Mouse (Mus musculus) hindbrain, embryonic 11.5 days (tissue): ENCODE measurements around the gene 0610009B22Rik. TPM values are rescaled to one million over a fixed set of nuclear protein-coding genes. Genes with fewer than 3 reads are reported as not detected.
"Not testable (repeated sequence)": the region's sequence is repeated elsewhere in the genome, so short reads cannot be mapped to it uniquely, and the experiment has no call there.

ENCODE experiments used
- ATAC-seq: fragments of 200-750 bp; cut with Nextera tagmentation; 2 replicates; pipeline ENCODE4 v1.8.0; 2017; ENCODE audit warnings: mild to moderate bottlenecking, moderate TSS enrichment, moderate library complexity; ENCODE audit not compliant: low FRiP score
- DNase-seq: peaks from one replicate; pipeline ENCODE4 v3.0.0-alpha.2; 2015; ENCODE audit warnings: low spot score
- H3K27ac ChIP-seq: fragments of 300-500 bp; sonication (generic); 2 replicates; pipeline ENCODE4 v1.5.1; 2014; ENCODE audit warnings: mild to moderate bottlenecking, low read depth, low read length
- H3K27me3 ChIP-seq: fragments of 300-500 bp; sonication (generic); 2 replicates; pipeline ENCODE4 v1.6.1; 2014; ENCODE audit warnings: mild to moderate bottlenecking, low read length, moderate library complexity, mixed read lengths; ENCODE audit not compliant: control insufficient read depth, insufficient read depth
- H3K36me3 ChIP-seq: fragments of 300-500 bp; sonication (generic); 2 replicates; pipeline ENCODE4 v1.6.1; 2014; ENCODE audit warnings: mild to moderate bottlenecking, low read length, moderate library complexity, mixed read lengths; ENCODE audit not compliant: control insufficient read depth, insufficient read depth
- H3K4me1 ChIP-seq: fragments of 300-500 bp; sonication (generic); replicated peaks from 2 replicates; pipeline ENCODE4 v1.6.1; 2014; ENCODE audit warnings: low read length, mixed read lengths; ENCODE audit not compliant: control insufficient read depth, insufficient read depth
- H3K4me2 ChIP-seq: fragments of 300-500 bp; sonication (generic); replicated peaks from 2 replicates; pipeline ENCODE4 v1.6.1; 2014; ENCODE audit warnings: mild to moderate bottlenecking, low read depth, low read length
- H3K4me3 ChIP-seq: fragments of 300-500 bp; sonication (generic); 2 replicates; pipeline ENCODE4 v1.5.1; 2014; ENCODE audit warnings: low read depth, low read length
- H3K9ac ChIP-seq: fragments of 300-500 bp; sonication (generic); 2 replicates; pipeline ENCODE4 v1.6.1; 2014; ENCODE audit warnings: low read depth, low read length
- H3K9me3 ChIP-seq: fragments of 300-500 bp; sonication (generic); 2 replicates; pipeline ENCODE4 v1.6.1; 2016; ENCODE audit warnings: low read length; ENCODE audit not compliant: control insufficient read depth
- WGBS: fragments of 180-500 bp; shearing (Covaris S2); extraction: QIAGEN DNeasy Blood & Tissue Kit; methylation state at CpG from one replicate; pipeline ENCODE4 v1.1.7; 2014; 5-methylcytosine and 5-hydroxymethylcytosine counted together
- polyA plus RNA-seq: library from polyadenylated mRNA; unstranded; fragments of >200 nt; fragmentation: Nextera tagmentation; extraction: Ambion mirVana; gene quantifications from 2 replicates; pipeline ENCODE4 v1.2.1, GENCODE M21; 2014

The 0610009B22Rik gene
- polyA plus RNA-seq, 1 experiment from 2014 or later: 110 TPM

GRCm38 (mm10) chr11:51671376-51671775 is 17.3 kb downstream of the 0610009B22Rik start:
- H3K9ac ChIP-seq: no peak overlapping the region
- no peaks in the 10 kb centered on the region for H3K36me3 ChIP-seq
- ATAC-seq (no peak), DNase-seq (no peak)
- 79% methylated on average over 2 of the region's 2 CpGs for WGBS
- no peaks in the 10 kb centered on the region for H3K9me3 ChIP-seq
- H3K4me1 ChIP-seq: no peaks in the 10 kb centered on the region
- H3K27me3 ChIP-seq: no peaks in the 10 kb centered on the region
- no peak overlapping the region for H3K27ac ChIP-seq
- H3K4me2 ChIP-seq: no peak overlapping the region
- no peak overlapping the region for H3K4me3 ChIP-seq

- no peaks in the 10 kb centered on the region for H3K4me1 ChIP-seq
- DNase-seq (no peak), ATAC-seq (no peak)
- H3K4me3 ChIP-seq: no peak overlapping the region
- no peaks in the 10 kb centered on the region for H3K36me3 ChIP-seq
- 99% methylated on average over 7 of the region's 7 CpGs for WGBS
- no peak overlapping the region for H3K9ac ChIP-seq
- H3K27me3 ChIP-seq: no peaks in the 10 kb centered on the region
- no peaks in the 10 kb centered on the region for H3K9me3 ChIP-seq
- H3K27ac ChIP-seq: no peak overlapping the region
- no peak overlapping the region for H3K4me2 ChIP-seq
Measured at GRCm38 (mm10) chr11:51670846-51671245, 17.8 kb downstream of the 0610009B22Rik start.

DNA sequence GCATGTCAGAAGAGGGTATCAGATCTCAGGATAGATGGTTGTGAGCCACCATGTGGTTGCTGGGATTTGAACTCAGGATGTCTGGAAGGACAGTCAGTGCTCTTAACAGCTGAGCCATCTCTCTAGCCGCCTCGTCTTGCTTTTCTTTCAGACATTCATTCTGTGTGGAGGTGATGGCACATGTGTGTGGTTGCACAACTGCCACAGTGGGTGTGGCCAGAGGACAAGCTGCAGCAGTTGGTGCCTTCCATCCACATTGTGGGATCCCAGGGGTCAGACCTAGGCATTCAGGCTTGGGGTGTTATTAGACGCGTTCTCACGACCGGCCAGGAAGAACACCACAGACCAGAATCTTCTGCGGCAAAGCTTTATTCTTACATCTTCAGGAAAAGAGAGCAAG is 23.9 kb downstream of the 0610009B22Rik start:
- H3K4me3 ChIP-seq, H3K27ac ChIP-seq, H3K4me1 ChIP-seq, H3K36me3 ChIP-seq, ATAC-seq, DNase-seq, H3K9ac ChIP-seq, H3K9me3 ChIP-seq, H3K4me2 ChIP-seq, H3K27me3 ChIP-seq: not testable (repeated sequence)
- 93% methylated on average over 7 of the region's 7 CpGs for WGBS

GRCm38 (mm10) chr11:51662632-51663031 is 26.0 kb downstream of the 0610009B22Rik start:
- no peak for DNase-seq
- WGBS: 64% methylated on average over 7 of the region's 7 CpGs
- H3K36me3 ChIP-seq: no peaks in the 10 kb centered on the region
- H3K9me3 ChIP-seq: no peaks in the 10 kb centered on the region
- H3K27ac ChIP-seq: no peak overlapping the region
- H3K27me3 ChIP-seq: no peaks in the 10 kb centered on the region
- no peak overlapping the region for H3K4me3 ChIP-seq
- H3K4me1 ChIP-seq: no peaks in the 10 kb centered on the region
- H3K9ac ChIP-seq: no peak overlapping the region
- no peak for ATAC-seq
- no peak overlapping the region for H3K4me2 ChIP-seq

- H3K27me3 ChIP-seq: no peaks in the 10 kb centered on the region
- H3K9ac ChIP-seq: no peak overlapping the region
- no peak for ATAC-seq
- no peak overlapping the region for H3K4me2 ChIP-seq
- WGBS: 80% methylated on average over 16 of the region's 16 CpGs
- no peak overlapping the region for H3K4me3 ChIP-seq
- H3K9me3 ChIP-seq: no peaks in the 10 kb centered on the region
- no peaks in the 10 kb centered on the region for H3K4me1 ChIP-seq
- no peak overlapping the region for H3K27ac ChIP-seq
- no peak for DNase-seq
- no peaks in the 10 kb centered on the region for H3K36me3 ChIP-seq
Measured at GRCm38 (mm10) chr11:51661867-51662365, 26.8 kb downstream of the 0610009B22Rik start.

GRCm38 (mm10) chr11:51658705-51659104 is 30.0 kb downstream of the 0610009B22Rik start:
- H3K9me3 ChIP-seq: no peaks in the 10 kb centered on the region
- H3K4me2 ChIP-seq: no peak overlapping the region
- no peak for DNase-seq
- H3K27me3 ChIP-seq: no peaks in the 10 kb centered on the region
- no peak overlapping the region for H3K9ac ChIP-seq
- WGBS: 77% methylated on average over 6 of the region's 6 CpGs
- no peak overlapping the region for H3K4me3 ChIP-seq
- no peaks in the 10 kb centered on the region for H3K4me1 ChIP-seq
- no peak overlapping the region for H3K27ac ChIP-seq
- ATAC-seq: no peak
- no peaks in the 10 kb centered on the region for H3K36me3 ChIP-seq

DNA sequence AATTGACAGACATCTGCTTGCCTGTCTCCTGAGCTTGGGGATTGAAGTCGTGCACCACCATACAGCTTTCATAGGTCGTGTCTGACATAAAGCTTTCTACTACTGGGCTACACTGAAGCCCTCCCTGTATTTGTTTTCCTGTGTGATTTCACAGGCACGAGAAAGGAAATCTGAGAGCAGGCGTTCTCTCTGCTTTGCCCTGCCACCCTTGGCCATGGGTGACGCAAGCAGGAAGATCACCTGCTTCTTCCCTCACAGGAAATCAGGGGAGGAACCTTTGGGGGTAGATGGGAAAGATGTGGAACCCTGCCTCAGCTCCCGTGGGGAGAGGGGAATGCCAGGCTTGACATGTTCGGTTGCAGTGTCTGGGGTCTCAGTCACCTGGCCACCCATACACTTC is 30.4 kb downstream of the 0610009B22Rik start:
- no peak for ATAC-seq
- 74% methylated on average over 7 of the region's 7 CpGs for WGBS

DNA sequence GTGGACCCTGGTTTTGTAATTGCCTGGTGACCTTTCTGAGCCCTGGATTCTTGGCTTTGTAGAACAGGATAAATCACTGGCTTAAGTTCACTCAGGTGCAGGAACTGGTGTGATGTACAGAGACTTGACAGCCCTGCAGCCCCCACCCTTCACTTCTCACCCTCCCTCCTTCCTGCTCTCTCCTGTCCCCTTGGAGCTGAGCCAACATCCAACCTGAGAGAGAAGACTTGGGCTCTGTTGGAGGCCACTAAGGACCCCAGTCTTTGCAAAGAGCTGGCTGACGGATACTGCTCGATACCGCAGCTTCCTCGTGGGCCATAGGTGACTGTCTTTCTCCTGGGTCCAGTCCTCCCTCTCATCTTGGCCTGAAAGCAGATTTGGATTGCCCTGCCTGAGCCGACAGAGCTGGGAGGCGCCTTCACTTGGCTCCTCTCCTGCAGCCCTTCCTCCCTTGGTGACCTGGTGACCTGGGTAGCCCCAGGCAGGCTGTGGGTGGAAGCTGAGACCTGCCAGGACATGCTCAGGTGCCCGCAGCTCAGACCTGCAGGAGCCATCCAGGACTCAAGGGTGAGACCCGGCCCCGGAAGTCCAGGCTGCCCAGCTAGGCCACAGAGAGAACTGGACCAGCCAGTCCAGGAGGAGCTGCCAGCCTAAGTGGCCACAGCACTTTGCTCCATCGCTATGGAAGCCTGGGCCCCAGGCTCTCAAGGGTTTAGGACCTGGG is 31.7 kb downstream of the 0610009B22Rik start:
- Histone ChIP-seq H3K4me1 (no peaks in the 10 kb centered on the region), H3K27ac (no peak overlapping the region), H3K27me3 (no peaks in the 10 kb centered on the region; the same call in 1 of the 2 replicates), H3K4me3 (no peak overlapping the region), H3K4me2 (no peak overlapping the region), H3K9me3 (no peaks in the 10 kb centered on the region), H3K36me3 (no peaks in the 10 kb centered on the region), H3K9ac (no peak overlapping the region)
- 85% methylated on average over 10 of the region's 10 CpGs for WGBS
- no peak for ATAC-seq
- DNase-seq: no peak

More for the DNA sequence above, 30.4 kb downstream of the 0610009B22Rik start:
- no peak for DNase-seq
- no peaks in the 10 kb centered on the region for H3K4me1 ChIP-seq
- no peak overlapping the region for H3K27ac ChIP-seq
- no peaks in the 10 kb centered on the region for H3K9me3 ChIP-seq
- no peak overlapping the region for H3K9ac ChIP-seq
- H3K4me2 ChIP-seq: no peak overlapping the region
- H3K27me3 ChIP-seq: no peaks in the 10 kb centered on the region
- H3K4me3 ChIP-seq: no peak overlapping the region
- no peaks in the 10 kb centered on the region for H3K36me3 ChIP-seq

GRCm38 (mm10) chr11:51654891-51655290 is 33.8 kb downstream of the 0610009B22Rik start:
- no peak overlapping the region for H3K27ac ChIP-seq
- H3K4me2 ChIP-seq: no peak overlapping the region
- peaks cover 11% of the 10 kb centered on the region for H3K27me3 ChIP-seq
- H3K4me1 ChIP-seq: peaks cover 5% of the 10 kb centered on the region
- ATAC-seq (no peak), DNase-seq (no peak)
- no peaks in the 10 kb centered on the region for H3K36me3 ChIP-seq
- H3K9me3 ChIP-seq: no peaks in the 10 kb centered on the region
- no peak overlapping the region for H3K9ac ChIP-seq
- 94% methylated on average over 3 of the region's 3 CpGs for WGBS
- no peak overlapping the region for H3K4me3 ChIP-seq
